Mouse (Mus musculus) forebrain, embryonic 13.5 days (tissue): ENCODE data around the gene Gbp3. TPM values are rescaled to one million over a fixed set of nuclear protein-coding genes. Genes with fewer than 3 reads are reported as not detected.
"Not testable (repeated sequence)": the region's sequence is repeated elsewhere in the genome, so short reads cannot be mapped to it uniquely, and the experiment has no call there.

Source experiments
- ATAC-seq: fragments of 200-750 bp; cut with Nextera tagmentation; 2 replicates; pipeline ENCODE4 v1.8.0; 2017
- H3K27ac ChIP-seq: fragments of 300-500 bp; sonication (generic); 2 replicates; pipeline ENCODE4 v1.5.1; 2015; ENCODE audit warnings: inconsistent platforms, mild to moderate bottlenecking, moderate library complexity
- H3K27me3 ChIP-seq: fragments of 300-500 bp; sonication (generic); 2 replicates; pipeline ENCODE4 v1.6.1; 2015; ENCODE audit warnings: mild to moderate bottlenecking, inconsistent platforms
- H3K36me3 ChIP-seq: fragments of 300-500 bp; sonication (generic); 2 replicates; pipeline ENCODE4 v1.6.1; 2015; ENCODE audit warnings: mild to moderate bottlenecking, inconsistent platforms; ENCODE audit not compliant: poor library complexity, severe bottlenecking
- H3K4me1 ChIP-seq: fragments of 300-500 bp; sonication (generic); 2 replicates; pipeline ENCODE4 v1.6.1; 2015; ENCODE audit warnings: inconsistent platforms
- H3K4me2 ChIP-seq: fragments of 300-500 bp; sonication (generic); 2 replicates; pipeline ENCODE4 v1.6.1; 2015; ENCODE audit warnings: inconsistent platforms, mild to moderate bottlenecking, moderate library complexity
- H3K4me3 ChIP-seq: fragments of 300-500 bp; sonication (generic); 2 replicates; pipeline ENCODE4 v1.5.1; 2015; ENCODE audit warnings: mild to moderate bottlenecking, inconsistent platforms
- H3K9ac ChIP-seq: fragments of 300-500 bp; sonication (generic); 2 replicates; pipeline ENCODE4 v1.6.1; 2015; ENCODE audit warnings: mild to moderate bottlenecking, inconsistent platforms
- H3K9me3 ChIP-seq: fragments of 300-500 bp; sonication (generic); replicated peaks from 2 replicates; pipeline ENCODE4 v1.6.1; 2016; ENCODE audit warnings: inconsistent platforms
- WGBS: fragments of 180-500 bp; shearing (Covaris S2); methylation state at CpG from one replicate; pipeline ENCODE4 v1.1.7; 2015; 5-methylcytosine and 5-hydroxymethylcytosine counted together
- polyA plus RNA-seq: library from polyadenylated mRNA; unstranded; fragments of >200 nt; fragmentation: Nextera tagmentation; extraction: Ambion mirVana; gene quantifications from 2 replicates; pipeline ENCODE4 v1.2.1, GENCODE M21; 2015

The Gbp3 gene
- polyA plus RNA-seq, 1 experiment from 2014 or later: 0.39 TPM

- no peak overlapping the region for H3K4me2 ChIP-seq
- no peak for ATAC-seq
These were observed 4.2 kb upstream of the Gbp3 start for GRCm38 (mm10) chr3:142555623-142556022.

GRCm38 (mm10) chr3:142560296-142560948, 596 bp downstream of the Gbp3 start:
- H3K4me3 ChIP-seq: peak overlapping the region; percentile 28
- peak overlapping the region; percentile 38; the same call in 1 of the 2 replicates for H3K9ac ChIP-seq
- ATAC-seq: peak; percentile 93
- H3K36me3 ChIP-seq: no peaks in the 10 kb centered on the region
- no peaks in the 10 kb centered on the region for H3K27me3 ChIP-seq
- peaks cover 5% of the 10 kb centered on the region; the same call in 1 of the 2 replicates for H3K4me1 ChIP-seq
- peak overlapping the region; percentile 45 for H3K4me2 ChIP-seq
- WGBS: 21% methylated on average over 12 of the region's 12 CpGs
- H3K27ac ChIP-seq: no peak overlapping the region
- H3K9me3 ChIP-seq: no peaks in the 10 kb centered on the region

More at GRCm38 (mm10) chr3:142555623-142556022, 4.2 kb upstream of the Gbp3 start:
- H3K27me3 ChIP-seq: no peaks in the 10 kb centered on the region
- no peak overlapping the region for H3K9ac ChIP-seq
- WGBS: 88% methylated on average over 11 of the region's 11 CpGs
- no peak overlapping the region for H3K27ac ChIP-seq
- no peaks in the 10 kb centered on the region for H3K36me3 ChIP-seq
- H3K4me1 ChIP-seq: peaks cover 5% of the 10 kb centered on the region; the same call in 1 of the 2 replicates
- H3K9me3 ChIP-seq: no peaks in the 10 kb centered on the region
- H3K4me3 ChIP-seq: no peak overlapping the region

GRCm38 (mm10) chr3:142561045-142561646, 1.3 kb downstream of the Gbp3 start:
- no peaks in the 10 kb centered on the region for H3K36me3 ChIP-seq
- H3K4me3 ChIP-seq: no peak overlapping the region
- H3K27me3 ChIP-seq: no peaks in the 10 kb centered on the region
- H3K9me3 ChIP-seq: no peaks in the 10 kb centered on the region
- 90% methylated on average over 14 of the region's 14 CpGs for WGBS
- no peak overlapping the region for H3K27ac ChIP-seq
- ATAC-seq: no peak
- H3K9ac ChIP-seq: no peak overlapping the region
- peaks cover 5% of the 10 kb centered on the region; the same call in 1 of the 2 replicates for H3K4me1 ChIP-seq
- H3K4me2 ChIP-seq: no peak overlapping the region

GRCm38 (mm10) chr3:142561666-142562065, 1.8 kb downstream of the Gbp3 start:
- 86% methylated on average over 7 of the region's 7 CpGs for WGBS
- no peak for ATAC-seq
- peaks cover 5% of the 10 kb centered on the region; the same call in 1 of the 2 replicates for H3K4me1 ChIP-seq
- no peaks in the 10 kb centered on the region for H3K27me3 ChIP-seq
- H3K4me2 ChIP-seq: no peak overlapping the region
- no peak overlapping the region for H3K27ac ChIP-seq
- no peaks in the 10 kb centered on the region for H3K9me3 ChIP-seq
- H3K4me3 ChIP-seq: no peak overlapping the region
- no peaks in the 10 kb centered on the region for H3K36me3 ChIP-seq
- H3K9ac ChIP-seq: no peak overlapping the region

- H3K9me3 ChIP-seq, H3K9ac ChIP-seq, H3K4me3 ChIP-seq, H3K27me3 ChIP-seq, H3K4me2 ChIP-seq, ATAC-seq, H3K27ac ChIP-seq, H3K4me1 ChIP-seq, H3K36me3 ChIP-seq: not testable (repeated sequence)
- WGBS: 56% methylated on average over 5 of the region's 5 CpGs
These were observed 7.7 kb downstream of the Gbp3 start for GRCm38 (mm10) chr3:142567490-142567889.

GRCm38 (mm10) chr3:142570738-142571137, 10.9 kb downstream of the Gbp3 start:
- H3K4me3 ChIP-seq: no peak overlapping the region
- no peaks in the 10 kb centered on the region for H3K4me1 ChIP-seq
- no peak overlapping the region for H3K27ac ChIP-seq
- H3K4me2 ChIP-seq: no peak overlapping the region
- no peaks in the 10 kb centered on the region for H3K27me3 ChIP-seq
- WGBS: 92% methylated on average over 4 of the region's 4 CpGs
- no peak overlapping the region for H3K9ac ChIP-seq
- H3K9me3 ChIP-seq: no peaks in the 10 kb centered on the region
- H3K36me3 ChIP-seq: no peaks in the 10 kb centered on the region
- no peak for ATAC-seq

- Histone ChIP-seq H3K4me1 (no peaks in the 10 kb centered on the region), H3K4me2 (no peak overlapping the region), H3K9me3 (no peaks in the 10 kb centered on the region), H3K9ac (no peak overlapping the region), H3K36me3 (no peaks in the 10 kb centered on the region), H3K27me3 (no peaks in the 10 kb centered on the region), H3K27ac (no peak overlapping the region), H3K4me3 (no peak overlapping the region)
- 87% methylated on average over 3 of the region's 3 CpGs for WGBS
- no peak for ATAC-seq
These were observed 17.3 kb downstream of the Gbp3 start for GRCm38 (mm10) chr3:142577108-142577507.

- Histone ChIP-seq H3K27me3 (no peaks in the 10 kb centered on the region), H3K4me3 (no peak overlapping the region), H3K36me3 (no peaks in the 10 kb centered on the region), H3K4me2 (no peak overlapping the region), H3K9me3 (no peaks in the 10 kb centered on the region), H3K9ac (no peak overlapping the region), H3K27ac (no peak overlapping the region), H3K4me1 (no peaks in the 10 kb centered on the region)
- ATAC-seq: no peak
- WGBS: 91% methylated on average over 4 of the region's 4 CpGs
These were observed 18.5 kb downstream of the Gbp3 start for GRCm38 (mm10) chr3:142578342-142578741.

GRCm38 (mm10) chr3:142583067-142583466, 23.2 kb downstream of the Gbp3 start:
- Histone ChIP-seq H3K9me3 (no peaks in the 10 kb centered on the region), H3K4me2 (no peak overlapping the region), H3K36me3 (no peaks in the 10 kb centered on the region), H3K4me3 (no peak overlapping the region), H3K27ac (no peak overlapping the region), H3K27me3 (no peaks in the 10 kb centered on the region), H3K4me1 (no peaks in the 10 kb centered on the region), H3K9ac (no peak overlapping the region)
- WGBS: 93% methylated on average over 4 of the region's 4 CpGs
- no peak for ATAC-seq

- no peak overlapping the region for H3K9ac ChIP-seq
- H3K4me3 ChIP-seq: no peak overlapping the region
- H3K27me3 ChIP-seq: no peaks in the 10 kb centered on the region
- no peaks in the 10 kb centered on the region for H3K4me1 ChIP-seq
- no peak overlapping the region for H3K4me2 ChIP-seq
- no peak overlapping the region for H3K27ac ChIP-seq
- H3K9me3 ChIP-seq: no peaks in the 10 kb centered on the region
- ATAC-seq: no peak
- no peaks in the 10 kb centered on the region for H3K36me3 ChIP-seq
These were observed 27.6 kb downstream of the Gbp3 start for GRCm38 (mm10) chr3:142587386-142587785.

- Histone ChIP-seq H3K4me2 (no peak overlapping the region), H3K4me3 (no peak overlapping the region), H3K36me3 (no peaks in the 10 kb centered on the region), H3K27me3 (no peaks in the 10 kb centered on the region), H3K27ac (no peak overlapping the region), H3K9me3 (no peaks in the 10 kb centered on the region), H3K9ac (no peak overlapping the region), H3K4me1 (no peaks in the 10 kb centered on the region)
- ATAC-seq: no peak
- WGBS: 77% methylated on average over 2 of the region's 2 CpGs
These were observed 29.1 kb downstream of the Gbp3 start for GRCm38 (mm10) chr3:142588888-142589287.

GRCm38 (mm10) chr3:142590431-142591067, 30.7 kb downstream of the Gbp3 start:
- H3K9ac ChIP-seq: no peak overlapping the region
- ATAC-seq: no peak
- WGBS: 86% methylated on average over 4 of the region's 4 CpGs
- no peaks in the 10 kb centered on the region for H3K4me1 ChIP-seq
- no peaks in the 10 kb centered on the region for H3K9me3 ChIP-seq
- no peaks in the 10 kb centered on the region for H3K36me3 ChIP-seq
- H3K27me3 ChIP-seq: no peaks in the 10 kb centered on the region
- H3K4me3 ChIP-seq: no peak overlapping the region
- H3K27ac ChIP-seq: no peak overlapping the region
- no peak overlapping the region for H3K4me2 ChIP-seq
